Mouse (Mus musculus) neural tube, embryonic 15.5 days (tissue): ENCODE measurements around the gene Usp17lc. TPM values are rescaled to one million over a fixed set of nuclear protein-coding genes. Genes with fewer than 3 reads are reported as not detected.
"Not testable (repeated sequence)": the region's sequence is repeated elsewhere in the genome, so short reads cannot be mapped to it uniquely, and the experiment has no call there.

Source experiments
- ATAC-seq: fragments of 200-750 bp; cut with Nextera tagmentation; 2 replicates; pipeline ENCODE4 v1.8.0; 2017; ENCODE audit warnings: mild to moderate bottlenecking, moderate TSS enrichment, moderate library complexity; ENCODE audit not compliant: low FRiP score
- H3K27ac ChIP-seq: fragments of 300-500 bp; sonication (generic); replicated peaks from 2 replicates; pipeline ENCODE4 v1.5.1; 2015; ENCODE audit warnings: mild to moderate bottlenecking, inconsistent platforms
- H3K27me3 ChIP-seq: fragments of 300-500 bp; sonication (generic); replicated peaks from 2 replicates; pipeline ENCODE4 v1.6.1; 2015; ENCODE audit warnings: inconsistent platforms
- H3K36me3 ChIP-seq: fragments of 300-500 bp; sonication (generic); 2 replicates; pipeline ENCODE4 v1.6.1; 2015; ENCODE audit warnings: inconsistent platforms
- H3K4me1 ChIP-seq: fragments of 300-500 bp; sonication (generic); 2 replicates; pipeline ENCODE4 v1.6.1; 2015; ENCODE audit warnings: inconsistent platforms
- H3K4me2 ChIP-seq: fragments of 300-500 bp; sonication (generic); 2 replicates; pipeline ENCODE4 v1.6.1; 2015; ENCODE audit warnings: inconsistent platforms, mild to moderate bottlenecking, moderate library complexity
- H3K4me3 ChIP-seq: fragments of 300-500 bp; sonication (generic); replicated peaks from 2 replicates; pipeline ENCODE4 v1.5.1; 2015; ENCODE audit warnings: mild to moderate bottlenecking, inconsistent platforms
- H3K9ac ChIP-seq: fragments of 300-500 bp; sonication (generic); replicated peaks from 2 replicates; pipeline ENCODE4 v1.6.1; 2015; ENCODE audit warnings: mild to moderate bottlenecking, inconsistent platforms
- H3K9me3 ChIP-seq: fragments of 300-500 bp; sonication (generic); replicated peaks from 2 replicates; pipeline ENCODE4 v1.6.1; 2016; ENCODE audit warnings: inconsistent platforms
- WGBS: fragments of 180-500 bp; shearing (Covaris S2); methylation state at CpG from one replicate; pipeline ENCODE4 v1.1.7; 2015; ENCODE audit warnings: mixed read lengths; 5-methylcytosine and 5-hydroxymethylcytosine counted together
- microRNA-seq: library from miRNA; unstranded; fragments of <30 nt; microRNA quantifications from one replicate; pipeline ENCODE4, GENCODE M21; 2017
- polyA plus RNA-seq: library from polyadenylated mRNA; unstranded; fragments of >200 nt; fragmentation: Nextera tagmentation; extraction: Ambion mirVana; gene quantifications from 2 replicates; pipeline ENCODE4 v1.2.1, GENCODE M21; 2015

The Usp17lc gene
- polyA plus RNA-seq, result not detected in 2 replicates

DNA sequence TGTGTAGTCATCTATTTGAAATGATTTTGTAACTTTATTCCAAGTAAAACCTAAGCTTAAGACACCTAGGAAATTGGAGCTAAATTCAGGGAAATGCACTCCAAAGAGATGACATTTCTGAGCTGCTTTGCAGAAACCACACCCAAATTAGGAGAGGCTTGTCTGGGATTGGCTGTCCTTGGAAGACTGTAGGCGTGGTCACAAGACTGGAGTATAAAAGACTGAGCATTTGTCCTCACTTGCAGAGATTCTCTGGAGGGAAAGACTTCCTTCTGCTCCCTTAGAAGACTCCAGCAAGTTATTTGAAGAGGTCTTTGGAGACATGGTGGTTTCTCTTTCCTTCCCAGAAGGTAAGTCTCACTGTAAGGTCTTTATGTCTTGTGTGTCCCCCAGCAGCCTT is at the start of gene Usp17lc:
Gene Usp17lc, plus strand, starts transcription at position 301 of the 400 bp plus-strand sequence.
- not testable (repeated sequence) for H3K4me3 ChIP-seq, H3K4me2 ChIP-seq, H3K27ac ChIP-seq, H3K9me3 ChIP-seq, H3K27me3 ChIP-seq, H3K4me1 ChIP-seq, ATAC-seq, H3K36me3 ChIP-seq, H3K9ac ChIP-seq
- 64% methylated on average over 1 of the region's 1 CpGs for WGBS

DNA sequence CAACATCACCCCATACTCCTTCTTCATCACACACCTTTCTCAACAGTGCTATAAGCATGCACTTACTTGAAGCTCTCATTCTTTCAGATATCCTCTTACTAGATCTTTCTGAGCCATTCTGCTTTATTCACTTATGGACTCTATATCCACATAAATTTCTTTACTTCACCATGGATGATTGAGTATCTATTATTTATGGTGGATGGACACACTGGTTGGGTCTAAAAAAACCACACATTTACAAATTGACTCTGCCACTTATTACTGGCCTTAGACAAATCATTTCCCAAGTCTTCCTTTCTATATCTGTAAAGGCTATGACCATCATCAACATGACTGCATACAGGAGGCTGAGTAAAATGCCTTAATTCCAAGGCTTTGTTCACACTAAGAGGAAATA is 28.8 kb upstream of the Usp17lc start, which contains the start of gene Olfr603:
Gene Olfr603, minus strand, starts transcription at position 101 of the 400 bp plus-strand sequence.
- no peaks in the 10 kb centered on the region for H3K27me3 ChIP-seq
- H3K4me3 ChIP-seq, result no peak within 1 kb of the TSS
- ATAC-seq, result no peak
- no peaks in the 10 kb centered on the region for H3K4me1 ChIP-seq
- no peak within 1 kb of the TSS for H3K4me2 ChIP-seq
- no peak within 1 kb of the TSS for H3K27ac ChIP-seq
- no peaks in the 10 kb centered on the region for H3K9me3 ChIP-seq
- no peaks in the 10 kb centered on the region for H3K36me3 ChIP-seq
- H3K9ac ChIP-seq, result no peak within 1 kb of the TSS

DNA sequence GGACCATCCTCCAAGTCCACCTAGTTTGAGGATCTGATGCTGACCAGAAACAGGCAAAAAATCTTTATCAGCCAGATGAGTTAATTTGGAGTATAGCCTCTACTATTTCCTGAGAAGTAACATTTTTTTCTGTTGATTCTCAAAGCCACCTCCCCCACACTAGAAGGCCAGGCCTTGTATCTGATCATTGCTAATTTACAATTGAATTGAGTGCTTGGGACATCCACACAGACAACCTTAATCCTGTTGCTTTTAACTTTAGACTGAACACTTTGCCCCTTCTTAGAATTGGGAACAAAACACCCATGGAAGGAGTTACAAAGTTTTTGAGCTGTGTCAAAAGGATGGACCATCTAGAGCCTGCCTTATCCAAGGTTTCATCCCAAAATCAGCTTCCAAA is 17.1 kb upstream of the Usp17lc start:
- no peak overlapping the region for H3K27ac ChIP-seq
- H3K9ac ChIP-seq, result no peak overlapping the region
- no peak overlapping the region for H3K4me2 ChIP-seq
- no peaks in the 10 kb centered on the region for H3K4me1 ChIP-seq
- H3K36me3 ChIP-seq, result no peaks in the 10 kb centered on the region
- no peak for ATAC-seq
- no peak overlapping the region for H3K4me3 ChIP-seq
- no peaks in the 10 kb centered on the region for H3K9me3 ChIP-seq
- no peaks in the 10 kb centered on the region for H3K27me3 ChIP-seq

DNA sequence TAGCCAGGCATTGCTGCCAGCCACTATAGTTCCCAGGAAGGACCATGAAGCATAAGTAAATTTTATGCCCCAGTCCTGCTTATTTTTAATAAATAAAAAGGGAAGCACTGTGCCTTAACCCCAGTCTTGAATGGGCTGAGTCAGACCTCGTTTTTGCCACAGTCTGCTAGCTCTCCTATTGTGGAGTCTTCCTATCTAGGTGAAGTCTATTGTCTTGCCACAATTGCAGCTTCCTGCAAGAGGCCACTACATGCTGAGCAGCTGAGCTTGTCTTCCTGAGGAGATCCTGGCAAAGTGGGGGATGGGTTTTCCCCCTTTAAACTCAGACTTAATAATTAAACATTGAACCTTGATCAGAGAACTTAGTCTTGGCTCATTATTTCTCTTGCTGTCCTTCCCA is 15.9 kb upstream of the Usp17lc start:
- Histone ChIP-seq H3K36me3 (no peaks in the 10 kb centered on the region), H3K27ac (no peak overlapping the region), H3K4me3 (no peak overlapping the region), H3K9ac (no peak overlapping the region), H3K4me2 (no peak overlapping the region), H3K4me1 (no peaks in the 10 kb centered on the region), H3K9me3 (no peaks in the 10 kb centered on the region), H3K27me3 (no peaks in the 10 kb centered on the region)
- ATAC-seq, result no peak
- 0% methylated on average over 1 of the region's 1 CpGs for WGBS

DNA sequence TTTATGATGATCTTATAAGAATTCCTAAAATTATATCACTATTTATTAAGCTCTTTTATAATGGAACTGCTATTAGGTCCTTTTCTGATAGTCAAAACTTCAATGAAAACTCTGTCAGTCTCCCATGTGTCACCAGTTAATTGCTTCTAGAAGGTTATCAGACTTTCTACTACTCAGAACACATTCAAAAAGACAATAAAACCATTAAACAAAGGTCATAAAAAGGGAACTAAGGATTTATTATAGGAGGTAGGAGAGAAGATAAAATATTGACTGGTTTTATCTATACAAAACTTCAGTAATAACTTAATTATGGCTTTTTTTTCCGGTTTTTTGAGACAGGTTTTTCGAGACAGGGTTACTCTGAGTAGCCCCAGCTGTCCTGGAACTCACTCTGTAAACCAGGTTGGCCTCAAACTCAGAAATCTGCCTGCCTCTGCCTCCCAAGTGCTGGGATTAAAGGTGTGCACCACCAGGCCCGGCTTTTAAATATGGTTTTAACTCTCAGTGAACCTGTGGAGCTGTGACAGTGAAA is 8.3 kb upstream of the Usp17lc start:
- not testable (repeated sequence) for H3K9ac ChIP-seq, H3K27ac ChIP-seq, H3K36me3 ChIP-seq, H3K4me1 ChIP-seq, H3K4me2 ChIP-seq, ATAC-seq, H3K9me3 ChIP-seq, H3K4me3 ChIP-seq, H3K27me3 ChIP-seq
- WGBS, result 69% methylated on average over 3 of the region's 3 CpGs

DNA sequence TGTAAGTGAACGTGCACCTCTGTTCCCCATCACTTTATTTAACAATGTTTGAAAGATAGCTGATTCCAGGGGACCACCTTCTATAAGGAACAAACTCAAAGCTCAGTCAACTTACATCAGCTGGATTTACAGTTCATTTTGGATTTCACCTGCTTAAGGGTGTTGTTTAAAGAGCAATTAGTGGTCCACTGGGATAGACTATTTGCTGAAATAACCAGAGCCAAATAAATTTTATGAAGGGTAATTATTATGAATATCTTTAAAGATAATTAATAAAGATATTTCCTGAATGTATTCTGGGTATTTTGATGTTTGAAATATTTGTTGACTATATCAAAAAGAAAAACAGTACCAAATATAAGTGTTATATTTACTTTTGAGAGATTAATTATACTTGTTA is 30.5 kb downstream of the Usp17lc start, which contains the start of gene Olfr605:
Gene Olfr605, minus strand, starts transcription at position 101 of the 400 bp plus-strand sequence.
- Histone ChIP-seq H3K9ac (no peak within 1 kb of the TSS), H3K27ac (no peak within 1 kb of the TSS), H3K9me3 (no peaks in the 10 kb centered on the region), H3K4me3 (no peak within 1 kb of the TSS), H3K4me2 (no peak within 1 kb of the TSS), H3K36me3 (no peaks in the 10 kb centered on the region), H3K27me3 (no peaks in the 10 kb centered on the region), H3K4me1 (no peaks in the 10 kb centered on the region)
- no peak for ATAC-seq
- WGBS, result 84% methylated on average over 1 of the region's 1 CpGs

DNA sequence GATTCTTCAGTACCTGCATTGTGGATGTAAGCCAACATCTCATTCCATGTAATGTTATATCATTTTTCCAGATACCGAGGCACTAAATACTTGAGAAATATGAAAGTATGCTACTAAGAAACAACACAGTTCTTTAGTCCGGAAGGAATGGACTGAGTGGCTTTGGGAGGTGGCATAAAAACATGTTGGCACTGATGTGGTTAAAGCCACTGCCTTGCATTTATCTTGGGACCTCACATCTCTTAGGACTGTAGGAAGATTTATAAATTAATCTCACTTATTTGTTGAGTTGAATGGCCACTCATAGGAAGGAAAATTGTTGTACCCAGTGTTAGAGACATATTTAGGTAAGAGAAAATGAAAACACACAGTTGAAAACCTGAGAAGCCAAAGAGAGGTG is 33.9 kb downstream of the Usp17lc start, which contains the start of gene Olfr606:
Gene Olfr606, plus strand, starts transcription at position 301 of the 400 bp plus-strand sequence.
- ATAC-seq, result no peak
- no peak within 1 kb of the TSS for H3K4me2 ChIP-seq
- no peak within 1 kb of the TSS for H3K27ac ChIP-seq
- H3K27me3 ChIP-seq, result no peaks in the 10 kb centered on the region
- no peaks in the 10 kb centered on the region for H3K36me3 ChIP-seq
- H3K4me3 ChIP-seq, result no peak within 1 kb of the TSS
- no peaks in the 10 kb centered on the region for H3K9me3 ChIP-seq
- no peak within 1 kb of the TSS for H3K9ac ChIP-seq
- H3K4me1 ChIP-seq, result no peaks in the 10 kb centered on the region
- 94% methylated on average over 2 of the region's 2 CpGs for WGBS

DNA sequence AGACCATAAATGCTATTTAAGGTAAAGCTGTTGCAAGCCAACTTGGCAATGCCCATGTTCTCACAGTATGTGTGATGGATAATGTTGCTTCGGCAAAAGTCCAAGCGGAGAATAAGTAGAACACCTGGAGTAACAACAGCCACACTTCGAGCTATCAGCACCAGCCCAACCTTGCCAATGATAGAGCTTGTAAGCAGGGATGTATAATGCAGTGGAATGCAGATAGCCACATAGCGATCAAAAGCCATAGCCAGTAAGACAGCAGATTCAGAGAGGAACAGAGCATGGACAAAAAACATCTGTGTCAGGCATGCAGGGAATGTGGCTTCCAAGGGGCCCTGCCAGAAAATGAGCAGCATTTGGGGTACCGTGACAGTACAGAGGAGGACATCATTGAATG is 45.7 kb downstream of the Usp17lc start:
- Histone ChIP-seq H3K9me3 (no peaks in the 10 kb centered on the region), H3K4me1 (no peaks in the 10 kb centered on the region), H3K4me2 (no peak overlapping the region), H3K27ac (no peak overlapping the region), H3K36me3 (no peaks in the 10 kb centered on the region), H3K27me3 (no peaks in the 10 kb centered on the region), H3K9ac (no peak overlapping the region), H3K4me3 (no peak overlapping the region)
- no peak for ATAC-seq
- 93% methylated on average over 5 of the region's 5 CpGs for WGBS

Small RNA genes lying within 50 kb of the gene (microRNA-seq; reads per million reads assigned to microRNA genes)
- gene Gm25774, result not detected

Other genes starting within 250 kb of the Usp17lc start
- not detected in 2 replicates for gene Olfr591, start 236.7 kb upstream of the Usp17lc start, polyA plus RNA-seq
- not detected in 2 replicates for gene Olfr592, start 230.3 kb upstream of the Usp17lc start, polyA plus RNA-seq
- not detected in 2 replicates for gene Olfr593, start 203.2 kb upstream of the Usp17lc start, polyA plus RNA-seq
- not detected in 2 replicates for gene Olfr594, start 198.1 kb upstream of the Usp17lc start, polyA plus RNA-seq
- gene Usp17ld, start 162.6 kb upstream of the Usp17lc start, polyA plus RNA-seq, result not detected in 2 replicates
- not detected in 2 replicates for gene Olfr596, start 109.4 kb upstream of the Usp17lc start, polyA plus RNA-seq
- not detected in 2 replicates for gene Olfr597, start 98.8 kb upstream of the Usp17lc start, polyA plus RNA-seq
- gene Olfr598, start 91.5 kb upstream of the Usp17lc start, polyA plus RNA-seq, result not detected in 2 replicates
- gene Olfr599, start 79.2 kb upstream of the Usp17lc start, polyA plus RNA-seq, result not detected in 2 replicates
- gene Olfr600, start 65.4 kb upstream of the Usp17lc start, polyA plus RNA-seq, result not detected in 2 replicates
- gene Olfr601, start 52.4 kb upstream of the Usp17lc start, polyA plus RNA-seq, result not detected in 2 replicates
- not detected in 2 replicates for gene Olfr603, start 28.9 kb upstream of the Usp17lc start, polyA plus RNA-seq
- gene Olfr605, start 30.4 kb downstream of the Usp17lc start, polyA plus RNA-seq, result not detected in 2 replicates
- gene Olfr606, start 34.0 kb downstream of the Usp17lc start, polyA plus RNA-seq, result not detected in 2 replicates
- not detected in 2 replicates for gene Olfr607, start 49.1 kb downstream of the Usp17lc start, polyA plus RNA-seq
- not detected in 2 replicates for gene Olfr608, start 54.8 kb downstream of the Usp17lc start, polyA plus RNA-seq
- not detected in 2 replicates for gene Olfr609, start 83.0 kb downstream of the Usp17lc start, polyA plus RNA-seq
- not detected in 2 replicates for gene Olfr610, start 97.0 kb downstream of the Usp17lc start, polyA plus RNA-seq
- not detected in 2 replicates for gene Olfr611, start 105.8 kb downstream of the Usp17lc start, polyA plus RNA-seq
- not detected in 2 replicates for gene Olfr612, start 127.6 kb downstream of the Usp17lc start, polyA plus RNA-seq
- gene Olfr613, start 133.0 kb downstream of the Usp17lc start, polyA plus RNA-seq, result not detected in 2 replicates
- not detected in 2 replicates for gene Olfr615, start 141.0 kb downstream of the Usp17lc start, polyA plus RNA-seq
- not detected in 2 replicates for gene Olfr616, start 154.1 kb downstream of the Usp17lc start, polyA plus RNA-seq
- not detected in 2 replicates for gene Olfr617, start 158.0 kb downstream of the Usp17lc start, polyA plus RNA-seq
- not detected in 2 replicates for gene Olfr618, start 175.0 kb downstream of the Usp17lc start, polyA plus RNA-seq
- not detected in 2 replicates for gene Olfr619, start 185.5 kb downstream of the Usp17lc start, polyA plus RNA-seq
- gene Olfr620, start 197.5 kb downstream of the Usp17lc start, polyA plus RNA-seq, result not detected in 2 replicates
- gene Olfr622, start 227.6 kb downstream of the Usp17lc start, polyA plus RNA-seq, result not detected in 2 replicates
- not detected in 2 replicates for gene Olfr623, start 248.6 kb downstream of the Usp17lc start, polyA plus RNA-seq